Mouse (Mus musculus) forebrain, postnatal 0 days (tissue): Measurements from ENCODE around the gene Wwtr1. TPM values are rescaled to one million over a fixed set of nuclear protein-coding genes. Genes with fewer than 3 reads are reported as not detected.

Source experiments
- ATAC-seq: fragments of 200-750 bp; cut with Nextera tagmentation; 2 replicates; pipeline ENCODE4 v1.8.0; 2017; ENCODE audit warnings: mild to moderate bottlenecking, moderate library complexity
- DNase-seq: peaks from one replicate; pipeline ENCODE4 v3.0.0-alpha.2; 2015
- H3K27ac ChIP-seq: fragments of 300-500 bp; sonication (generic); 2 replicates; pipeline ENCODE4 v1.5.1; 2014; ENCODE audit warnings: low read depth, mild to moderate bottlenecking, antibody characterized with exemption, low read length, moderate library complexity, mixed read lengths
- H3K27me3 ChIP-seq: fragments of 300-500 bp; sonication (generic); 2 replicates; pipeline ENCODE4 v1.6.1; 2014; ENCODE audit warnings: mild to moderate bottlenecking, low read length, mixed read lengths; ENCODE audit not compliant: insufficient read depth
- H3K36me3 ChIP-seq: fragments of 300-500 bp; sonication (generic); 2 replicates; pipeline ENCODE4 v1.6.1; 2014; ENCODE audit warnings: mild to moderate bottlenecking, moderate library complexity; ENCODE audit not compliant: insufficient read depth
- H3K4me1 ChIP-seq: fragments of 300-500 bp; sonication (generic); 2 replicates; pipeline ENCODE4 v1.6.1; 2014; ENCODE audit warnings: antibody characterized with exemption; ENCODE audit not compliant: insufficient read depth
- H3K4me2 ChIP-seq: fragments of 300-500 bp; sonication (generic); 2 replicates; pipeline ENCODE4 v1.6.1; 2014; ENCODE audit warnings: low read depth, mild to moderate bottlenecking, moderate library complexity
- H3K4me3 ChIP-seq: fragments of 300-500 bp; sonication (generic); 2 replicates; pipeline ENCODE4 v1.5.1; 2014; ENCODE audit warnings: low read depth, low read length, mixed read lengths
- H3K9ac ChIP-seq: fragments of 300-500 bp; sonication (generic); 2 replicates; pipeline ENCODE4 v1.6.1; 2014; ENCODE audit warnings: mild to moderate bottlenecking
- H3K9me3 ChIP-seq: fragments of 300-500 bp; sonication (generic); 2 replicates; pipeline ENCODE4 v1.6.1; 2016; ENCODE audit warnings: low read length
- CTCF ChIP-seq: sonication (generic); IDR thresholded peaks from 2 replicates; pipeline ENCODE4 v1.5.1; 2016; ENCODE audit warnings: antibody characterized with exemption, control low read depth, low read depth
- WGBS: fragments of 180-500 bp; shearing (Covaris S2); extraction: QIAGEN DNeasy Blood & Tissue Kit; methylation state at CpG from one replicate; pipeline ENCODE4 v1.1.7; 2014; 5-methylcytosine and 5-hydroxymethylcytosine counted together
- polyA plus RNA-seq: library from polyadenylated mRNA; unstranded; fragments of >200 nt; fragmentation: Nextera tagmentation; extraction: Ambion mirVana; gene quantifications from 2 replicates; pipeline ENCODE4 v1.2.1, GENCODE M21; 2015
- total RNA-seq: library from RNA; depleted of rRNA; stranded (reverse); fragments of >200 nt; gene quantifications from 2 replicates; pipeline ENCODE4 v1.2.3, GENCODE M21; 2014

Gene Wwtr1
- total and polyA plus RNA-seq, 2 experiments from 2014 or later = 12.1 to 39.1 TPM

DNA sequence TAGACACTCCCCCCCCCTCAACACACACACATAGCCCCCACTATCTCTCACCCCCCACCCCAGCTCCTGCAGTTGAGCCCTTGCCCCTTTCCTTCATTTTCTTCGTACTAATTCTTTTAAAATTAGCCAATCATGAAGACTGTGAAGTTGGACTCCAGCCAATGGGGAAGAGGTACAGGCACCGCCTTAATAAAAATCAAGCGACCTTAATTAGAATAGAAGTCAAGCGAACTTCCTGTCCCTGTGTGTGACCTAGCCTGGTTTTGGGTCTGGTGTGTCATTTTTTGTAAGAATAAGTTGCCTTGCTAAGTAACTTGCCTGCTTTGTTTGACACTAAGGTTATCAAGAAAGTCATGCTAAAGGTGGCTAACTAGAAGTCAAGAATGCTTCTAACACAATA lies 26.9 kb upstream of the Wwtr1 start:
- Histone ChIP-seq H3K4me1 (no peaks in the 10 kb centered on the region), H3K27ac (no peak overlapping the region), H3K9me3 (no peaks in the 10 kb centered on the region), H3K36me3 (no peaks in the 10 kb centered on the region), H3K9ac (no peak overlapping the region), H3K4me3 (no peak overlapping the region), H3K4me2 (no peak overlapping the region), H3K27me3 (no peaks in the 10 kb centered on the region)
- no peak for TF ChIP-seq CTCF
- 58% methylated on average over 4 of the region's 4 CpGs for WGBS
- DNase-seq (no peak), ATAC-seq (no peak)

DNA sequence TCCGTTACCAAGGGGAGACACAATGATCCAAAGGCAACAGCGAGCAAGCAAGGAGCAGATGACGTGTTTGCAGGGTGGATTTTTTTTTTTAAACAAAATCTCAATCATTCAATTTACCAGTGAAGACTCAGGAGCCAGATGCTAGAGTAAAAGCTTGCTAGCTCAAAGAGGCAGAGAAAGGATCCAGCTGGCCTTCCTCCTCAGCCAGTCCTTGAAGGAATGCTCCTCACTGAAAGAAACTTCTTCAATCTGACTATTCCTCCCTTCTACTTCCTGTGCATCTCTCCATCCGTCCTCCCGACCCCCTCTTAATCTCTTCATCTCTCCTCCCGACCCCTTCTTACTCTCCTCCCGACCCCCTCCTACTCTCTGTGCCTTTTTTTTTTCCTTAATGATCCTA lies 20.9 kb upstream of the Wwtr1 start:
- H3K9ac ChIP-seq = no peak overlapping the region
- TF ChIP-seq CTCF = no peak
- no peaks in the 10 kb centered on the region for H3K27me3 ChIP-seq
- no peaks in the 10 kb centered on the region for H3K4me1 ChIP-seq
- H3K36me3 ChIP-seq = no peaks in the 10 kb centered on the region
- ATAC-seq (no peak), DNase-seq (no peak)
- WGBS = 70% methylated on average over 7 of the region's 7 CpGs
- H3K4me2 ChIP-seq = no peak overlapping the region
- H3K4me3 ChIP-seq = no peak overlapping the region
- H3K9me3 ChIP-seq = no peaks in the 10 kb centered on the region
- H3K27ac ChIP-seq = no peak overlapping the region

DNA sequence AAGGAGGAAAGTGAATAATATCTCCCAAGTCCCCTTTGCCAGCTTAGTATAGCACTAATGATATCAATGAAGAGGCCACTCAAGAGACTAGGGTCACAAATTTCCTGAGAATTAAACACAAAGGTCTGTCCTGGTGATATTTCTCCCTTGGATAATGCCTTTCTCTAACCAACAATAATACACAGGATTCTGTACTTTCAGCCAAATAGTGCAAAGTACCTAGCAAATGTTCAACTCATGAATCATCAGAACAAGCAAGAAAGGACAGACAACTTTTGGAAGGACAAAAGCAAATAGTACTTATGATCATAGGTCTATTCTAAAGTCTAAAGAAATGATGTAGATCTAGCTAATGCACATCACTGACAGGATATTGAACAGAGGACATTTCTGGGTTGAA lies 19.8 kb upstream of the Wwtr1 start:
- no peaks in the 10 kb centered on the region for H3K9me3 ChIP-seq
- DNase-seq (no peak), ATAC-seq (no peak)
- H3K4me3 ChIP-seq = no peak overlapping the region
- no peak for TF ChIP-seq CTCF
- H3K4me2 ChIP-seq = no peak overlapping the region
- H3K36me3 ChIP-seq = no peaks in the 10 kb centered on the region
- H3K27me3 ChIP-seq = no peaks in the 10 kb centered on the region
- H3K27ac ChIP-seq = no peak overlapping the region
- no peak overlapping the region for H3K9ac ChIP-seq
- H3K4me1 ChIP-seq = no peaks in the 10 kb centered on the region

DNA sequence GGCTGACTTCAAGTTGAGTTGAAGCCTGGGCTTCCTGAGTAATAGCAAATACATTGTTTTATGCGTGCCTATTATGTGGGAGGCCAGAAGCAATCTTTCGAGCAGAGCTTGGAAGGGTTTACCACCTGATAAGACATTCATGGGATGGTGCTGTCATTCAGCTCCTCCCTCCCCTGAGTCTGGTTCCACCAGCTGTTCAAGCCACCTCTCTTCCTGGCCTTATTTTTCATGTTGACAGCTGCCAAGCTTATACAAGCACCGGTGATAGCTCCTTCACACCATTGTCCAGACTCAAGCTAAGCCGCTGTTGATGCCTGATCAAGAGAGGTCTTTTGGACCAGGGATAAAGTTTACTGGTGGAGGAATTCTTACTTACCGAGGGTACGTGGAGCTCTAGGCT lies 10.3 kb upstream of the Wwtr1 start:
- Histone ChIP-seq H3K27ac (no peak overlapping the region), H3K4me3 (no peak overlapping the region), H3K4me2 (no peak overlapping the region), H3K36me3 (no peaks in the 10 kb centered on the region), H3K9ac (no peak overlapping the region), H3K27me3 (no peaks in the 10 kb centered on the region), H3K9me3 (no peaks in the 10 kb centered on the region), H3K4me1 (no peaks in the 10 kb centered on the region)
- WGBS = 87% methylated on average over 6 of the region's 6 CpGs
- no peak for TF ChIP-seq CTCF
- no peak for DNase-seq
- no peak for ATAC-seq

DNA sequence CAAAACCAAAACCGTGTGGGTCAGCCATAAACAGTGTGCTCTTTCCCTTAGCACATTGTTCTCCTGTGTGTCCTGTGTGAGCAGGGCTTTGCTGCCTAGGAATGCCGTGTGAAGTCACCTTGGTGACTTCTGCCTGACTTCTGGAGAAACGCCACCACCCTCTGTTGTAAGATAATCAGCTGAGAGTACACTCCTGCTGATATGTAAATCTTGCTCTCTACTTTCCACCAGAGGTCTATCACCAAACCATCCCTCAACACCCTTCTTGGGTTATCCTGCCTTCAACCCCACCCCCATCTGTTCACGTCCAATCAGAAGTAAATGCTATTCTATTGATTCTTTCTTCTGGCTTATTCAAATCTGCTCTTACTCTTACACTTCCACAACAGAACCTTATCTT lies 7.8 kb upstream of the Wwtr1 start:
- Histone ChIP-seq H3K4me2 (no peak overlapping the region), H3K27ac (no peak overlapping the region), H3K9me3 (no peaks in the 10 kb centered on the region), H3K27me3 (no peaks in the 10 kb centered on the region), H3K9ac (no peak overlapping the region), H3K36me3 (no peaks in the 10 kb centered on the region), H3K4me1 (no peaks in the 10 kb centered on the region), H3K4me3 (no peak overlapping the region)
- no peak for TF ChIP-seq CTCF
- ATAC-seq (no peak), DNase-seq (no peak)
- 76% methylated on average over 4 of the region's 4 CpGs for WGBS

DNA sequence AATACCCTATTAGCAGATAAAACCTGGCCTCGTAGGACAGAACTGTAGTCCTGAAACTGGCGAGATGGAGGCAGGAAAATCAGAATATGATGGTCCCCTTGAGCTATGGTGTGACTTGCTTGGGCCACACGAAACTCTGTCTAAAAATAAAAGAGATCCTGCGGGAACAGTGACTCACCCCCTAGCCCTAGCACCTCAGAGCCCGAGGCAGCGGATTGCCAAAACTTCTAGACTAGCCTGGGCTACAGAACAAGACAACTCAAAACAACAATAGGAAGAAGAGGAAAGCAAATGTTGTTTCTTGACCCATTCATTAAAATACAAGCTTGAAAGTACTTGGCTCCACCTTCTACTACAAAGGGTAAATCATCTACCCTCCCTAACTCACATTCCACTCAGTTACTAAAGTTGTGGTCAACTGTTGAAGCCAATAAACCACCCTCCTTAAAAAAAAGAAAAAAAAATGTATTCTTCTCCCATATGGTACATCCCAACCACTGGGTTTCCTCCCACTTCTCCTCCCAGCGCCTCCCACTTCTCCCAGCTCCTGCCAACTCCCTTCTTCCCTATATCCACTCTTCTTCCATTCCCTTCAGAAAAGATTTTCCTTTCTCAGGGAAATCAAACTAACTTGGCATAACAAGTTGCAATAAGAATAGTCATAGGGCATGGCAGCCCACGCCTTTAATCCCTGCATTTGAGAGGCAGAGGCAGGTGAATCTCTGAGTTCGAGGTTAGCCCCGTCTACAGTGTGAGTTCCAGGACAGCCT lies 4.9 kb upstream of the Wwtr1 start:
- Histone ChIP-seq H3K9ac (no peak overlapping the region), H3K27ac (no peak overlapping the region), H3K4me2 (no peak overlapping the region), H3K4me3 (no peak overlapping the region), H3K36me3 (no peaks in the 10 kb centered on the region), H3K27me3 (no peaks in the 10 kb centered on the region), H3K9me3 (no peaks in the 10 kb centered on the region), H3K4me1 (no peaks in the 10 kb centered on the region)
- TF ChIP-seq CTCF = no peak
- ATAC-seq = no peak
- 92% methylated on average over 10 of the region's 10 CpGs for WGBS
- DNase-seq = no peak

DNA sequence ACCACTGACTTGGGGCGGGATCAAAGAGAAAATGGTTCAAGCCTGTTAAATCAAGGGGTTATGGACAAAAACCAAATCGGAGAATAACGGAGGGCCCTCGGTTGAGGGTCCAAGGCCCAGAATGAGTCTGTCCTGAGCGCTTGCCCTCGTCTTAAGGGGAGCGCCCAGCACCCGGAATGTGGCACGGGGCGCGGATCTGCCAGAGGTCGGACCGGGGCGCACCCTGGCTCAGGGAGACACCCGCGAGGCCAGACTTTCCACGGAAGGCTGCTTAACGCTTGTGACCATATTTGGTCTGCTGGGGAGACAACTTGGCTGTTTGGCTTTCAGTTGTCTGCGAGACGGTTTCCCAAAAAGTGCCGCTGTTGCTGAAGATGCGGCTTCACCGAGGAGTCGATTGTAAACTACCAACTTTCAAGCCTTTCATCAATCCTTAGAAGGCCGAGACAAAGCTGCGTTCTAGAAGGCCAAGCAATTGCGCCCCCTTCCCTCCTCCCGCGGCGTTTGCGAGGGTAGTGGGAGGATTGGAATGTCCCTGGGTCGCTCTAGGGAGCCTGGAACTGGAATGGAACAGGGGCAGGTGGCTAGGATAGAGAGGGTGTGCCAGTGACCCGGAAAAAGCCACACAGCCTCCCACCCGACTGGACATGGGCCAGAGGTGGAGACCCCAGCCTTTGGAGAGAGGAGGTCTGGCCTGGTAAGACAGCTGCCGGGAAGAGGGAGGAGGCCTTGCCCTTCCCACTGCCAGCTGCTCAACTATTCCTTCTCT lies 530 bp upstream of the Wwtr1 start:
- TF ChIP-seq CTCF = peak; percentile 49
- peak; percentile 44 for ATAC-seq
- peak overlapping the region; percentile 56 for H3K9ac ChIP-seq
- 0 out of 2 replicates have a peak, but pooled peaks cover 3% of the 10 kb centered on the region for H3K27me3 ChIP-seq
- H3K27ac ChIP-seq = peak overlapping the region; percentile 71
- no peaks in the 10 kb centered on the region for H3K9me3 ChIP-seq
- under 1% methylated on average over 35 of the region's 35 CpGs for WGBS
- H3K4me1 ChIP-seq = no peaks in the 10 kb centered on the region
- H3K4me3 ChIP-seq = peak overlapping the region; percentile 57
- H3K36me3 ChIP-seq = no peaks in the 10 kb centered on the region
- DNase-seq = peak; percentile 50
- peak overlapping the region; percentile 97 for H3K4me2 ChIP-seq
